Mouse (Mus musculus): ENCODE results near the gene Arhgap8.

GRCm38 (mm10) chr15:84738246-84738645 lies 18.4 kb downstream of the Arhgap8 start:
- TF ChIP-seq CTCF (conservative IDR thresholded peaks at IDR 0.05; ENCODE audit: insufficient read depth, insufficient read length, low read depth, low read length): no peak
- no peak for TF ChIP-seq POLR2A (IDR thresholded peaks at IDR 0.05; ENCODE audit: low read depth, low read length)

Data from kidney, adult 2 months (tissue).